Mouse (Mus musculus) erythroid progenitor cell, adult 5-6 weeks (primary cell): Measurements from ENCODE around the gene Twf1. TPM values are rescaled to one million over a fixed set of nuclear protein-coding genes. Genes with fewer than 3 reads are reported as not detected.

Experiments
- ATAC-seq: replicated peaks from 2 replicates; pipeline ENCODE4 v1.8.0; 2016; ENCODE audit warnings: moderate number of reproducible peaks, mild to moderate bottlenecking, moderate TSS enrichment, inconsistent platforms; ENCODE audit not compliant: poor library complexity, low FRiP score, severe bottlenecking
- total RNA-seq, 2 experiments: library from RNA; stranded (forward) in 1 of 2; stranded (reverse) in 1 of 2; fragments of 150-400 nt in 1 of 2; fragments of 186-747, 209-891 nt in 1 of 2; gene quantifications; 2 replicates each; pipeline versions ENCODE4 v1.2.3 to v1.2.4; 2015 to 2017; ENCODE audit warnings: low replicate concordance in 2 of 2

Gene Twf1
- total RNA-seq (2015; ENCODE audit: low replicate concordance) (23.8 and 54.9 TPM in 2 replicates), total RNA-seq (2017; ENCODE audit: low replicate concordance) (8.9 and 14.9 TPM in 2 replicates)

DNA sequence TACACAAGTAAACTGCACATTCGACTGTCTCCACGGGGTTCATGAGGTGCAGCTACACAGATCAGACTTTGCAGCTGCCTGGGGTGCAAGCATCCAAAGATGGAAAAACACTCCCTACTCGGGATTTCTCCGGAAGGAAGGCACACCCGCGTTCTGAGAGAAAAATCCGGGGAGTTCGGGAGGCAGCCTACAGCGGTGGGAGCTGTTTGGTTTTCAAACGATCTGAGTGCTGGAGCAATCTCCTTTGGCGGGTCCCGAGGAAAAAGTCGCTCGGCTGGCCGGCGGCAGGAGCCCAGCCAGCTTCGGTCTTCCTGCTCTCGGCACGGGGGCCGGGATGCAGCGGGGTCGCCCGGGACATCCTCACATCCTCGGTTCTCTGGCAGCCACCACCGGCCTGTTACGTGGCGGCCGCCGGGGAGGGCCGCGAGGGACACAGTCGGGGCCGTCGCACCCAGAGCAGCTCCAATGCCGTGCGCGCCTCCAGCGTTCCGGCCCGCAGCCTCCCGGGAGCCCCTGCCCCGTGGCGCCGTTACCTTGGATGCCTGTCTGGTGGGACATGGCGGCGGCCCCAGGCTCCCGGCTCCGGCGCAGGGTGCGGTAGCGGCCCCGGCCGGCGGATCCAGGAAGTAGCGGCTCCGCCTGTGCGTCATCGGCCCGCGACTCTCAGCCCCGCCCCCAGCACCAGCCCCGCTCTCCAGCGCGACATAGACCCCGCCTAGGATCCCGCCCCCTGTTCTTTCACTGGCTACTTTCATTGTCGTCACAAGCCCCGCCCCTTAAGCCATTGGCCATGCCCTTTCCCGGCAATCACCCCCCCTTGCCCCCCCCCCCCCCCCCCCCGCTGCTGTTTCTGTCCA lies at the start of gene Twf1:
Twf1 (minus strand) TSS at position 671 of the 857 bp plus-strand sequence.
- peak; percentile 99 for ATAC-seq

DNA sequence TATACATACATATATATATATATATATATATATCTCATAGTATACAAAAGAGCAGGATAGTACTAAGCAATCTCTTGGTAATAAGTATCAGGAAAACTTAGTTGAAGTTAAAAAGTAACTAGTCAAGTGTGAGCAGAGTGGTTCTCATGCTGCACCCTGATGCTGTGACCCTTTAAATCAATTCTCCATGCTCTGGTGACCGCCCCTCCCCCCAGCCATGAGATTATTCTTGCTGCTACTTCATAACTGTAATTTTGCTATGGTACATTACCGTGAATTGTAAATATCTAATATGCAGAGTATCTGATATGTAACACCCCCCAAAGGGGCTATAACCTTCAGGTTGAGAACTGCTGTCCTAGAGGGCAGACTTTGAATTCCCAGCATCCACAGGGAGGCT lies 49.4 kb upstream of the Twf1 start:
- no peak for ATAC-seq

- ATAC-seq, result no peak
These were observed 48.5 kb upstream of the Twf1 start for GRCm38 (mm10) chr15:94638207-94638606.

- no peak for ATAC-seq
These were observed 44.8 kb upstream of the Twf1 start for GRCm38 (mm10) chr15:94634524-94634923.

DNA sequence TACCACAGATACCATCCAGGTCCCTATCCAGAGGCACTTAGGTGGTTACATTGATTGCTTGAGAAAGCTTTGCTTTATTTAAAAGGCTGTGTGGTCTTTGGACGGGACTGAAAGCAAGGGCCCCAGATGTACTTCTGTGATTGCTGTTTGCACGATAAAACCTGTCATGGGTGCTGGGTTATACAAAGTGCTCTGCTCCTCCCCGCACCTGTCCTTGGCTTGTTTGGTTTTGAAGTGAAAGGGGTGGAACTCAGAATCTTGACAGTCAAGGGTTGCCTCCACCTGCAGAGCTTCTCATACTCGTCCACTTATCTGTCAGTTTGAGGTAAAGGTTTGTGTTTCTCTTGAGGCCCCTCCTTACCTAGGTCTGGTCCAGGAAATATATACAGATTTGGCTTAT lies 40.9 kb upstream of the Twf1 start:
- no peak for ATAC-seq

GRCm38 (mm10) chr15:94628830-94629601 lies 39.3 kb upstream of the Twf1 start, which contains the start of gene Tmem117:
Tmem117 (plus strand) TSS chr15:94629232.
- no peak; the same call in 1 of the 2 replicates for ATAC-seq

DNA sequence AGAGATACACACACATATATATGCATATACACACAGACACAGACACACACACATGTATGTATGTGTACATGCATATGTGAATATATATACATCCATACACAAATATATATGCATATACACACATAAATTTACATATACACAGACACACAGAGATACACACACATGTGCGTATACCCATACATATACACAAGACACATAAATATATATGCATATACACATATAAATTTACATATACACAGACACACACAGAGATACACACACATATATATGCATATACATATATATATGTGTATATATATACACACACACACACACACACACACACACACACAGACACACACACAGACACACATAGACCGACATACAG lies 38.8 kb upstream of the Twf1 start:
- no peak for ATAC-seq

DNA sequence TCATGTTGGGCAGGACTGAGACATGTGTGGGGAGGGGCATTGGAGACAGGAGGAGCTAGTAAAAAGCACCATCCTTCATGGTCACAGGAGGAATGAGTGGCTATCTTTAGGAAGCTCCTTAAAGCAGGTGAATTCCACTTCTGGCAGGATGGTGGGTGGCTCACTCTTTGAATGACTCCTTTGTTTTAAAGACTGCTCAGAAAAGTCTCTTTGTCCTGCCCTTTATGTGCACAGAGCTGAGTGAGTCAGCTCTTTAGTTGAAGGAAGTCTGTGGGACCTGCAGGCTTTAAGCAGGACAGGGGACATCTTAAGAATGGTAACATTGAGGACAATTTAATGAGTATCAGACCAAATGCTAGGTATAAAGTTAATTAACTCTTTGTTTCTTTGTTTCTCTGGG lies 31.2 kb upstream of the Twf1 start:
- ATAC-seq, result no peak

DNA sequence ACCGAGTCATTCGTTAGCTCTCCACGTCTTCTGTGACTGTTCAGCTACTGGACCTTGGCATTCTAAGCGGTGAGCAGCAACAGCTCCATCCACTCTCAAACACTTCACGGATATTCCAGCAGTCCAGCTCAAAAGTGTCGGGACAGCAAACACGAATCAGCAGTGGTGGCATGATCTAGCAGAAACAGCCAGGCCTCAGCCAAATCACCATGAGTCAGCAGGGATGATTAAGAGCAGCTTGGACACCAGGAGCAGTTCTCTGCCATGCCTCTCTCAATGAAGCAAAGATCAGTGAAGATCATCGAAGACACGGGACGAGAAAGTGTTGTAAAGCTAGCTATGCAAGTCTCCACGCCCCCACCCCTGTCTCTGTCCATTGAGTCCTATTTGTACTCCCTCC lies 26.3 kb upstream of the Twf1 start:
- no peak for ATAC-seq

GRCm38 (mm10) chr15:94607768-94608167 lies 18.1 kb upstream of the Twf1 start:
- ATAC-seq, result no peak

DNA sequence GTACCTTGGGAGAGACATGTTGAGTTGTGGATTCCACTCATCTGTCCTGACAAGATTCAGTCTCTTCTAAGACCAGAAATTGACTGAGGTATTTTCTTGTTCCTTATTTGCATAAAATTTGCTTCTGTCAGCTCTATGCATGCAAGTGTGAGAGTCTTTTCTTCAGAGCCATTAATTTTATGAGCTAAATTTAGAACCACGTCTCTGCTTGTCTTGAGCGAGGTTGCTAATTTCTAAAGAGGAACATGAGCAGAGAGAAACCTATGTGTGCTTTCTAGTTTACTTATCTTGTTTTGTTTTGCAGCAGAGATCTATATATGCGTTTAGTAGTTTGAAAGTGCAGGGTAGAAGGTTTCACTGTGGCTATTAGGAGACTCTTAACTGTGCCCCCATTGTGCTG lies 12.8 kb upstream of the Twf1 start:
- ATAC-seq, result no peak

- no peak for ATAC-seq
These were observed 11.7 kb upstream of the Twf1 start for GRCm38 (mm10) chr15:94601339-94601738.

- ATAC-seq, result no peak
These were observed 10.5 kb upstream of the Twf1 start for GRCm38 (mm10) chr15:94600145-94600707.

DNA sequence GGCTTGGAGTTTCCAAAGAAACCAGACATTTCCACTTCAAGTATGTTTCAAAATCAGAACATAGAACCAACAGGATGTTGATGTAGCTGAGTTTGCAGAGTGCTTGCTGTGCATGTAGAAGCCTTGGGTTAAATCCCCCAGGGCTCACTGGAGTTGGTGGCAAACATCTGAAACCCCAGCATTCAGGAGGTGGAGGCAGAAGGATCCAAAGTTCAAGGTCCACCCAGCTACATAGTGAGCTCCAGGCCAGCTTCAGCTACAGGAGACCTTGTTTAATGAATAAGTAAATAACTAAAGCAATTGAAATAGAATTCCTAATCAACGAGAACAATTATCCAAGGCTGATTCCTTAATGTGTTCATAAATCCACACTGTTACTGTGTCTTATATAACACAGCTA lies 3.9 kb upstream of the Twf1 start:
- ATAC-seq, result no peak

DNA sequence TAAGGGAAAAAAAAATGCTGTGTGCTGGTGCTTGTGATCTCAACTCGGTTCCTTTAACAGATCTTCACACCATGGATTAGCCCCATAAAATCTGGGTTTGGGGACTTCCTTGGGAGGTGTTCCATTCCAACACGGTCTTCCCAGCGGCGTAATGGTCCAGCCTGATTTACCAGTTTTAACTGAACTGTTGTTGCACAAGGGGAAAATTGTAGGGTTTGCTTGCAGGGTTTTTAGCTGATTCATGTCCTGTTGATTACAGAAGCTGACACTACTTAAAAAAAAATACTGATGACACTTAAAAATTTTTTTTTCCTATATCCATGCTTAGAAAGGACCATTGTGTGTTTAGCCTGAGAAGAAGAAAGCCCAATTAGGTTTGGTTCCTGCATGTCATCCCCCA lies 1.7 kb upstream of the Twf1 start:
- ATAC-seq, result no peak

GRCm38 (mm10) chr15:94590083-94590482 lies 394 bp upstream of the Twf1 start:
- no peak for ATAC-seq

DNA sequence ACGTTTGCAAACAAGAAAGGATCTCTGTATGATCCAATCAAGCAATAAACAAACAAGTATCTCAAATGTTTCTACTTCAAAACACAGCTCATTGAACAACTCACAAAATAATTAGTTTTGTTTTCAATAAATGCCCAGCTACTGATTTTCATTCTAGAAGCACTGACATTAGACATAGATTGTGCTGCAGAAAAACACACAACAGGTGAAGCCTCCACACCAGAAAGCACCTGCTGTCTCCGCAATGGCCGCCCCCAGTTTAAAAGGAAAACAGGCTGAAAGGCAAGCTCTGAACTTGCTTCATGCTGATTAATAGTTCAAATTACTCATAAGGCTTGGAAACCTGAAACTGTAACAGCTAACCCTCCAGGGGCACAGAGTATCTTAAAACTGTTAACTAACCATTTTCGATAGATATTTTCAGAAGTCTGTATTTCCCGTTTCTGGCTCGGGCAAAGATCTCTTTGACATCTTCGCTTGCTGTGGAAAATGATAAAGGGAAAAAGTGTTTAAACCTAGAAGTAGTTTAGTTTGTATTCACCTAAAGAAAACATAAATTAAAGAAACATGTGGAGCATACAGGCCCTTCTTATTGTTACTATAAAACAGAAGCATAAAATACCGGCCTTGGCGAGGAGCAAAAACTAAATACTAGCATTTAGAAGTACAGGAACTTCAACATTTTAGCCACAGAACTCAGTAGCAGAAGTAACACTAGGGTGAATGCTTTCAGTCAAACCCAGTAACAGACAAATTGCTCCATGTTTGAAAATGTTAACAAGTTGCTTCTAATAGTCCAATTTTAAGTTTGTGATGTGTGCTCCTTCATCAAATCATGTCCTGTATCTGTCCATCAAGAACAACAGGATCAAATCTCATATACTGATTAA lies 1.6 kb downstream of the Twf1 start:
- ATAC-seq, result no peak

- ATAC-seq, result no peak
These were observed 5.0 kb downstream of the Twf1 start for GRCm38 (mm10) chr15:94584738-94585137.

DNA sequence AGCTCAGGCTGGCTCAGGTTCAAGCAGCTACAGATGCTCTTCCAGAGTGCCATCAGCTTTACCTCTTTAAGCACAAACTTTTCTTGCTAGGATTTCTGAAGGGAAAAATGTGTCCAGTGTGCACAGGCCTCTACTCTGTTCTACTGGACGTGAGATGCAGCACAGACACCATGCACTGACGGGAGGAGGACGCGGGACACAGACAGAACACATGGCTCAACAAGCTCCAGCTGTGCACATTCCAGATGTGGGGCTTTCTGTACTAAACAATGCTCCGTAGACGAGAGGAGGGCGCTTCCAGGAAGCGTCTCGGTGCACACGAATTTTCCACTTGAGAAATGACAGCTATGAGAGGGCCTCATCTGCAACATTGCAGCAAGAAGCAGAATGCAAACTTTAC lies 6.5 kb downstream of the Twf1 start:
- no peak for ATAC-seq
